Mouse (Mus musculus): ENCODE measurements around the gene Creb3l4.

The Creb3l4 gene

DNA sequence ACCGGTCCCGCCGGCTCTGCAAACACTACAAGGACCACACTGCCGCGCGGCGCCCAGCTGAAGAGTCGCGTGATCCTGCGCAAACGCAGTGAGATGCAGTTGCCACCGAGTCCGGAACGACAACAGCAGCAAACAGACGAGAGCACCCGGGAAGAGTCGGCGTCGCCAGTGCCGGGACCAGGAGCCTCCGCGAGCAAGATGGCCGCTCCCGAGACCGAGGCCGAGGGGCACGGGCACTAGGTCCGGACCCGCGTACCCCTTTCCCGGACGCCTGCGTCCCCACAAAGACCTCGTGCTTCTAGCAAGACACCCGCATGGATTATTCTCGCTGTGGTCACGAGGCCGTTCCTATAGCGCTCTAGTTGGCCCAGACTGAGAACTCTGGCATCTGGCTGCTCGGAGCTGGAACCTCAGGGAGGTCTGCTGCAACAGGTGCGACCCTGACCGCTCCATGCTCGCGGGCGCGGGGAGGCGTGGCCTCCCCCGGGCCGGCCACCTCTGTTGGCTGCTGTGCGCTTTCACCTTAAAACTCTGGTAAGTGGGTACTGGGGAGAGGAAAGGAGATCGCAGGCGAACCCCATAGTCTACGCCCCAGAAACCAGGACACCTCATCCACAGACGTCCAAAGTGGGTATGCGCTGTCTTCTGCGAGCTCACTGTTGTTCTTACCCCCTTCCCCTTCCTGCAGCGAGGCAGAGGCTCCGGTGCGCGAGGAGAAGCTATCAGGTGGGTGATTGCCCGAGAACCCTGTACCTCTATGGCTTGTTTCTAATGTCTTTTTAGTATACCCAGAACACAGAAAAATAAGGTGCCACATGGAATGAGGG is 11.6 kb downstream of the Creb3l4 start, which contains the start of gene Jtb:
TSS of gene Jtb (plus strand) at position 91 of the 827 bp plus-strand sequence.
- peak; percentile 91 to 93 for DNase-seq (ENCODE audit: low spot score in 2 of 2)

DNA sequence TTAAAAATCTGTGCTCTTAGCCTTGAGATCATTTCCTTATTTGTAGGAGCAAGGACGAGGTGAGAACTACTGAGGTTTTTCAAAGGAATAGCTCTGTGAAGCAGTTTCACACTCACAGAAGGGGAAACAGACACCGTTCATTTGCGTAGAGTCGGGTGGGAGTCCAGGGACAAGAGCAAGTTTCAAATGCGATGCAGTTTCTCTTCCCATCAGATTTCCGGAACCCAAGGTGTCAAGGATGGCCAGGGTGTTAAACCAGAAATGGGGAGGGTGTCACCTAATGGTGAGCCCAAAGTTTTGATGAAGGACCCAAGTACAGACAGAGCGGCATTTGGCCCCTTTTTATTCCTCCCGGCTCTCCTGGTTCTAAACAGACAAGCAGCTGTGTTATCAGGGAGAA is 12.2 kb downstream of the Creb3l4 start:
- DNase-seq (ENCODE audit: low spot score in 2 of 2): no peak

DNA sequence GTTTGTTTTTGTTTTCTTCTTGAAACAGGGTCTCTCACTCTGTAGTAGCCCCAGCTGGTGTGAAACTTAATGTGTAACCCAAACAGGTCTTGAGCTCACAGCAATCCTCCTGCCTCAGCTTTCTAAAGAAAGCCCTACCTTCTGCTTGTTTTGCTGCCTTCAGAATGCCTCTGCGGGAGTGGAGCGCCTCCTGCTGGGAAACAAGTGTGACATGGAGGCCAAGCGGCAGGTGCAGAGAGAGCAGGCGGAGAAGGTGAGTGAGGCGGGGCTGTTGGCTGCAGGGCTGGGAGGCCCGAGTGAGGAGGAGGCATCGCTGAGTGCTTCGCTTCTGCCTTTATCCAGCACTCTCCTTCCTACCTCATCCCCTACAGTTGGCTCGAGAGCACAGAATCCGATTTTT is 19.0 kb downstream of the Creb3l4 start:
- DNase-seq (ENCODE audit: low spot score in 2 of 2): no peak

DNA sequence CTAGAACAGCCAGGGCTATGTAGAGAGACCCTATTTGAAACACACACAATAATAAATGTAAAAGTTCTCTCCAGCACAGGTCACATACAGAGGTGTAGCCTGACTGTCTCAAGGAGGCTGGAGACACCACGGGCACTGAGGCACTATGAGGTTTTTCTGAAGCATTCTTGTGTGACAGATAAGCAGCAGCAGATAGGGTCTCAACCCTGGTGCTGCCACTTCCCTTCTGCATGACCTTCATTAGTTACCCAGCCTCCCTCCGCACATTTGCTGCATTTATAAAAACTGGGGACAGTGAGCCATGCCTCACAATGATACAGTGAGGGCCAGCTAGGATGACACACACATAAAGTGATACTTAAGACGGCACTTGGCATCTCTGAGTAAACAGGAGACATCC is 20.4 kb downstream of the Creb3l4 start:
- DNase-seq (ENCODE audit: low spot score in 2 of 2): no peak

DNA sequence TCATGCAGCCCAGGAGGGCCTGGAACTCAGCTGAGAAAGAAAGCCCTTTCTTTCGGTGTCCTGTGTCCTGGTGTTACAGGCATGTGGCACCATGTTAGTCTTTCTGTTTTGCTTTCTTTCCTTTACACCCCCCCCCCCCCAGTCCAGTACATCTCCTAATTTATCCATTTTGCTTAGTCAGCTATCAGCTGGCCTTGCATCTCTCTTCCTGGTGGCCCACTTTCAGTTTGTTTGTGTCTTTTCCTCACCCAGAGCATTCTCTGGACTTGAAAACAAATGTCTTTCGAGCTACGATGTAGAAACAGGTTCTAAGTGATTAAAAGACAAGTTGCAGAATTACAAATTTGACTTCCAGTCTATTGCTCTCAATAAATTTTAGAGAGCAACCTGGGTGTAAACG is 20.9 kb downstream of the Creb3l4 start:
- DNase-seq (ENCODE audit: low spot score in 2 of 2): no peak

DNA sequence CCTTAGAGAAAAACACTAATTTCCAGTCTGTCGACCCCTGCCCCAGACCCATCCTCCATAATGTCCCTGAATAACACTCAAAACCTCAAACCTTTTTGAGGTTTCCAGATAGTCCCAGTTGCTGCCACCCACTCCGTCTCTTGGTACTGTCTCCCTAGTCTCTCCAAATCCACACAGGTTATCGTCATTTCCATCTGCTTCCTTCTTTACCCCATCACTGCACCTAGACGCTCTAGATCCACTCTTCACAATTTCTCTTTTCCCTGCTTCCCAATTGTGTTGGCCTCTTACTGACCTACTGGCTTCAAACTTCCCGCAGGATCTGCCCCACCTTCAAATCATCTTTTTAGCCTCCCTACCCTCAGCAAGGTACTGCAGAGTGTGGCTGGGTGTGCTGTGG is 22.2 kb downstream of the Creb3l4 start:
- no peak for DNase-seq (ENCODE audit: low spot score in 2 of 2)

DNA sequence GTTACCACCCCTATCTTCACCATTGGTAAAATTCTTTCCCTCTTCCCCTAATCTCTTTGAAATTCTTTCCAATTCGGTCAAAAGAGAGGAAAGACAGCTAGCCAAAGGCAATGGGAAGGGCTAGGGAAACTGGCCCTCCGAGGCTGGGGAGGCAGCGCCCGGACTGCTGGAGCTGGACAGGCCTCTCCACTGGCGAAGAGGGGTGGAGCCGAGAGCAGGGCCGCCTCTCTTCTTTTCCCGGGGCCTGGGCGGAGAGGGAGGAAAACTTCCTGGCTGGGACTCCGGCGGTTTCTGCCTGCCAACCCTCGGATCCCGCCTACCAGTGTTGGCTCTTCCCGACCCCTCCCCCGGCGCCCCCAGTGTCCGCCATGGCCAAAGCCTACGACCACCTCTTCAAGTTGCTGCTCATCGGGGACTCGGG is 22.8 kb downstream of the Creb3l4 start:
- DNase-seq (ENCODE audit: low spot score in 2 of 2): peak in 1 of 2 experiments; percentile 25

DNA sequence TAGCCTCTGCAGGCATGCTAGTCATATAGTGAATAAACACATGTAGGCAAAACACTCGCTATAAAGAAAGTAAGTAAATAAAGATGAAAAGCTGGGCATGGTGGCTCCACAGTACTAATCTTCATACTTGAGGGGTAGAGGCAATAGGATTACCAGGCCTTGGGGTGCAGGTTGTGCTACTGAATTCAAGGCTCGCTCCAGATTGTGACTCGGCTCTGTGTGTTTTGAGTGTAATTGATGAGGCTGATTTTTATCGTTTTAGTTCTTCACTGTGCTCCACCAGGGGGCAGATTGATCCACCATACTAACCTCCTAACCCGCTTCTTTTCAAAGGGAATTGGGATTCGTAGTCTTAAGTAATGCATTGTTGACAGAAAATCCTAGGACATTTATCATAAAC is 23.2 kb downstream of the Creb3l4 start:
- peak in 1 of 2 experiments; percentile 30 for DNase-seq (ENCODE audit: low spot score in 2 of 2)

DNA sequence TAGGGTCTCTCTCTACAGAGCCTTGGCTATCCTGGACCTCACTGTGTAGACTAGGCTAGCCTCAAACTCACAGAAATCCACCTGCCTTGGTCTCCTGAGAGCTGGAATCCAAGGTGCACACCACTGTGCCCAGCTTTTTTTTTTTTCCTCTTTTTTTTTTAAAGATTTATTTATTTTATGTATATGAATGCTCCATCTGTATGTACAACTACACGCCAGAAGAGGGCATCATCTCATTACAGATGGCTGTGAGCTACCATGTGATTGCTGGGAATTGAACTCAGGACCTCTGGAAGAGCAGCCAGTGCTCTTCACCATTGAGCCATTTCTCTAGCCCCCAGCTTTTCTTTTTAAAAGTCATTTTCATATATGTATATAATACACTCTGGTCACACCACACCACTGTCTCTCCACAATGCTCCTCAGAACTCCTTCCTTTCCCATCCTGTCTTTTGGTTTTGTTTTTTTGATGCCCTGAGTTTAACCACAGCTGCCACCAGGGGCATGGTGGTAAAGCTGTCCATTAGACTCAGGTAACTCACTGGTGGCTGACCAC is 27.4 kb downstream of the Creb3l4 start:
- no peak for DNase-seq (ENCODE audit: low spot score in 2 of 2)

DNA sequence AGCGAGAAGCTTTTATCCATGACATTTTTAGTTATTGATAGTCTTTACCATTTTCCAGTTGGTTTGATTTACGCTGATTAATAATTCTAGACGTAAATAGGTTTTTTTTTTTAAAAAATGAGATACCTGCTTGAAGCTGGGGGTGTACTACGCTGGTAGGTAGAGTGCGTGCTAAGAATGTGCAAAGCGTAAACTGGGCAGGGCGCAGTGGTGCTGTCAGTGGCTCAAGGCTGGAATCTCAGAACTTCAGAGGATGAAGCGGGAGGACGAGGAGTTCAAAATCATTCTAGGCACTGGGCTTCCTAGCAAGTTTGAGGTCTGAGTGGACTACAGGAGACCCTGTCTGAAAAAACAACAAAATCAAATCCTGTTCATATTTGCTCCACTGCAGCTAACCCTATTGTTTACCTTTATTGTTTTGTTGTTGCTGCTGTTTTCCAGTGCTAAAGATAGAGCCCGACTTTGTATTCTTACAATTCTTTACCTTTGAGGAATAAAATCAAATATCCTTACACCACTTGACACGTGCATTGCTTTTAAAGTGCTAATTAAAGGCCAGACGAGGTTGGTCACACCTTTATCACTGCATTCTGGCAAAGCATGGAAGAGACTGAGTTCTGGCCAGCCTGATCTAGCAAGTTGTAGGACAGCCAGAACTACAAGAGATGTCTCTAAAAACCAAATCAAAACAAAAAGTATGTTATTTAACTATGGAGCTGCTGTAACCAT is 29.2 kb downstream of the Creb3l4 start:
- DNase-seq (ENCODE audit: low spot score in 2 of 2): peak in 1 of 2 experiments; percentile 20

DNA sequence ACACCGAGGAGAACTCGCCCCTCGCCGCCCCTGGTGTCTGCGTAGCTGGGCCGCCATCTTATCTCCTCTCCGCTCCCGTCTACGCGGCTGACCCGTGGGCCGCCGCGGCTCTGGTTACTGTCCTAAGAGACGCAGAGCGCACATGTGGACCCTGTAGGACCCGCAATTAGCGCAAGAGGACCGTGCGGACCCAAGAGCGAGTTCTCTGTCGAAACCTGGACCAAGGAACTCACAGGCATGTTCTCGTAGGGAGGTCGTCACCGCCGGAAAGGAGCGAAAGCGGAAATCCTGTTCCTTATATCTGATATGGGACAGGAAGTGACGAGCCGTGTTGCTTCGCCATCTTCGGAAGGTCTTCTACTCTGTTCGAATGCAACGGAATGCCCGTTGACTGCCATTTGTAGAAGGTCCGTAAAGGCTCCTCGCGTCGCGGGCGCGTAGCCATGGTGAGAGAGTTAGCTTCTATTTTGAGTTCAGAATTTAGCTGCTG is 29.9 kb downstream of the Creb3l4 start, which contains the start of the genes Rps27 and Rab13:
TSS of gene Rps27 (minus strand) at position 275 of the 490 bp plus-strand sequence.
TSS of gene Rab13 (plus strand) at position 319 of the 490 bp plus-strand sequence.
- peak; percentile 87 to 89 for DNase-seq (ENCODE audit: low spot score in 2 of 2)

DNA sequence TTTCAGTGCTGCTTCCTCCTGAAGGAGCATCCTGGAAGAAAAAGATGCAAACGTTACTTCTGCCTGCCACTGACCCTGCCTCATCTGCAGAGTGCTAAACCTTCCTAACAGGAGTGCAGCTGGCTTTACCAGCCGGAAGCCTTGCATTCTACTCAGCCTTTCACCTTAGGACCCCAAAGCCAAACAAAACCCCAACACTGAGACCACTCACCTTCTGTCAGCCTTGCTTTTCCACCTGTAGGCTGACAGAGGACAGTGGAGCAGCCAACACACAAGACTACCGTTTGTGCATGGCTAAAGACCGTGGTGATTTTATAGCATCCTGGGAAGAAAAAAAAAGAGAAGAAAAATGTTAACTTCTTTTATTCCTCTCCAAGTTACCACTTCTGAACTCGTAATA is 30.6 kb downstream of the Creb3l4 start:
- DNase-seq (ENCODE audit: low spot score in 2 of 2): no peak

DNA sequence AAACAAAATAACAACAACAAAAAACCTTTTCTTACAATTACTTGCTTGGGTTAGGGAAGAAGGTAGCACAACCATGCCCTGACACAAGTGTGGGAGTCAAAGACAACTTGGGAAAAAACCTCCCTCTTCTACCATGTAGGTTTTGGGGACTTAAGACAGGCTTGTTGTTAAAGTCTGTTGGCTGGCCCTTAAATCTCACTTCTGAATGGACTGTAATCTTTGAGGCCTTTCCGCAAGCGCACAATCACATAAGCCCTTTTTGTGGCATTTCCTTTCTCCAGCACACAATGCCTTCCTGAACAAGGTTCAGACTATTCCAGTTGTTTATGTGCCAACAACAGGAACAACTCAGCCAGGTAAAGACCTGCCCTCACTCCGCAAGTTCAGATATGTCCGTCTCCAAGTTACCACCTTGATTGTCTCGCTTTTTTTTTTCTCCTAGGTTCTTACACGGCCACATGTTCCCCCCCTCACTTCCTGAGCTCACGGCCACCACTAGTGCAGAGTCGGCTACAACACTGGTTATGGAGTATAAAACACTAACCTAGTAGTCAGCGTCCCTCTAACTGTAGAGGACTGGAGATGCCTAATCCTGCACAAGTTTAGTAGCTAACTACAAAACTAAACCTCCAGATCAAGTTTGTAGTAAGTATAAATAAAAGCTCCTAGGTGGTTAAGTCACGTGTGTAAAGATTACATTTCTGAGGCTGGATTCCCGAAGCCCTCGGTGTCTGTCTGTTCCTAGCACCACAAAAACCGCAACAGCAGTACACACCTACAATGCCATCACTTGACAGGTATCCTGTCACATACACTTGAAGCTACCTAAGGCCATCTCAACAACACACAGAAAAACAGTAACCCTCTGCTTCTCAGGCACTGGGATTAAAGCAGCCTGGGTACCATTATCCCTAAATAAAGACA is 31.6 kb downstream of the Creb3l4 start:
- no peak for DNase-seq (ENCODE audit: low spot score in 2 of 2)

DNA sequence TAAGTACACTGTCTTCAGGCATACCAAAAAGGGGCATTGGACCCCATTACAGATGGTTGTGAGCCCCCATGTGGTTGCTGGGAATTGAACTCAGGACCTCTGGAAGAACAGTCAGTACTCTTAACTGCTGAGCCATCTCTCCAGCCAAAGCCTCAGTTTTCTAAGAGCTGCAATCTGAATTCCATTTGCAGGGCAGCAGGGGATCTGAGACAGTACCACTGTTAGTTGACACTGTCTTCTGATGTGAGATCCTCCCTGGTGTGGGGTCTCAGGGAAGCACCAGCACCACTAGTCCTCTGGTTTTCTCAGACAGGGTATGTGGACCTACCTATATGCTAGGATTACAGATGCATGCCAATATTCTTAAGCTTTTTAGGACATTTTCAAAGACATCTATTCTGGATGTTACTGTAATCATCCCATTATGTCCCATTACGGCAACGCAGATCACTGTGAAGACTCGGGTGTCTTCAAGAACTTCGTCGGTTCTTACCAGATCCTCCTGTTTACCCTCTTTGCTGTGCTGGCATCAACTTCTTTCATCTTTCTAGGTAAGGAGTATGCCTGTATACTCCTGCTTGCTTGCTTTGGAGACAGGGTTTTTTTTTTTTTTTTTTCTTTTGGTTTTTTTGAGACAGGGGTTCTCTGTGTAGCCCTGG is 33.3 kb downstream of the Creb3l4 start:
- DNase-seq (ENCODE audit: low spot score in 2 of 2): no peak

DNA sequence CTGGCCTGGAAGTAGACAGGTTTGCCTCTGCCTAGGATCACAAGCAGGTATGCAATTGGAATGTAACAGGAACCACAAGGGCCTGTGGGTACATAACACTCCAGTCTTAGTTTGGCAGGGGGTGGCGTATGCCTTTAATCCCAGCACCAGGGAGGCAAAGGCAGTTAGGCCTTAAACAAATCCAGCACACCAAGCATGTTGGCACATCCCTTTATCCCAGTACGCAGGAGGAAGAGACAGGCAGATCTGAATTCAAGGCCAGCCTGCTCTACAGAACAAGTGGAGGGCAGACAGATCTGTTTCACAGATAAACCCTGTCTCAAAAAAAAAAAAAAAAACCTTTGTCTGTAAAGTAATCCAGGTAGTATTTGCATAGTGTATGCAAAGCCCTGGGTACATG is 34.6 kb downstream of the Creb3l4 start:
- no peak for DNase-seq (ENCODE audit: low spot score in 2 of 2)

DNA sequence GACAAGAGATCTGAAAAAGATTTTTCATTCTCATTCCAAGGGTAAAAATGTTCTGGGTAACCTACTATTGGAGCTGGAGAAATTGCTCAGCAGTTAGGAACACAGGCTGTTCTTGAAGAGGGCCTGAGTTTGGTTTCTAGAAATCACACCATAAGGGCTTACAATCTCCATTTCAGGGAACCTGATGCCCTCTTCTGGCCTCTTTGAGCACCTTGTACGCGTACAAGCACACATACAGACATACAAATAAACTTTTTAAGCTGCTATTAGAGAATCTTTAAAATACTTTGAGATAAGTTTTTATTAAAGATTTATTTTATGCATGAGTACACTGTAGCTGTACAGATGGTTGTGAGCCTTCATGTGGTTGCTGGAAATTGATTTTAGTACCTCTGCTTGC is 38.7 kb downstream of the Creb3l4 start:
- no peak for DNase-seq (ENCODE audit: low spot score in 2 of 2)

DNA sequence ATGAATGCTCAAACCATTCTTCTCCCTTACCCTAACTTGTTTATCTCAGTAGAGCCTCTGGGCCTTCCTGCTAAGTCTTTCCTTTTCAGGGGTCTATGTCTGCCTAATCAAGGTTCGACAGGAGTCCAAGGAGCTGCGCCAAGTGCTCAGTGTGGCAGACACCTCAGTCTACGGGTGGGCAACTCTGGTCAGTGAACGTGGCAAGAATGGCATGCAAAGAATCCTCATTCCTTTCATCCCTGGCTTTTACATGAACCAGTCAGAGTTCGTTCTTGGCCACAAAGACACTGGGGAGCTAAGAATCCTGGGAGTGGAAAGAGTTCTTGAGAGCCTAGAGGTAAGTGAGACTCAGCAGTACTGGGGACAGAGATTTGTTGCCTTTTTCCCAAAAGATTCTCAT is 39.7 kb downstream of the Creb3l4 start:
- DNase-seq (ENCODE audit: low spot score in 2 of 2): no peak

DNA sequence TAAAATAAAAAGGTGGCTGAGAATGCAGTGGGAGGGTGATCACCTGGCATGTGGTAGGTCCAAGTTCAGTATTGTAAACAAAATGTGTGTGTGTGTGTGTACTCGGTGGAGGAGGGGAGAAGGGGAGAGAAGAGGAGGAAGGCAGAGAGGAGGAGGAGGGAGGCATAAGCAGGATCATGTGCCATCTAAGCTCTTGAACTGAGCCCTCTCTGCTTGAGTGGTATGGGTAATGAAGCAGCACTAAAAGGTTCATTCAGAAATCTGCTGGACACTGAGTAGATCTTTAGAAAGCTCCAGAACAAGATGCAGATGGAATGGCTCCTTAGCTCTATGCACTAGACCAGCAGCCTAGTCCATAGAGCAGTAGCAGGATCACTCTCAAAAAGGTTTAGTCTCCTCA is 40.4 kb downstream of the Creb3l4 start:
- no peak for DNase-seq (ENCODE audit: low spot score in 2 of 2)

DNA sequence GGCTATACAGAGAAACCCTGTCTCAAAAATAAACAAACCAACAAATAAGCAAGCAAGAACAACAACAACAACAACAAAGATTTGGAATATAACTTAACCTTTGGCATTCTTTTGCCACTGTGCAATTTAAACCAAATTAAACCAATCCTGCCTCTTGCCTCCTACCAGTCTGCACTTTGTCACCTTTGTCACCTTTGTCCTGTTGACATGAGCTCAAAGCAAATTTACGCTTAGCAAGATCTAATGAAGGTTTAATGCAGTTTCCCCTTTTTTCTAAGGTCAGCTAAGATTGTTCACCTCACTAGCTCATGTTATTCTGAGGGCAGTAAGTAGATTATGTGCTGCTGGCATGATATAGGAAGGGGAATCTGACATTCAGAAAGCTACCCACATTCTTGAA is 45.8 kb downstream of the Creb3l4 start:
- no peak for DNase-seq (ENCODE audit: low spot score in 2 of 2)

DNA sequence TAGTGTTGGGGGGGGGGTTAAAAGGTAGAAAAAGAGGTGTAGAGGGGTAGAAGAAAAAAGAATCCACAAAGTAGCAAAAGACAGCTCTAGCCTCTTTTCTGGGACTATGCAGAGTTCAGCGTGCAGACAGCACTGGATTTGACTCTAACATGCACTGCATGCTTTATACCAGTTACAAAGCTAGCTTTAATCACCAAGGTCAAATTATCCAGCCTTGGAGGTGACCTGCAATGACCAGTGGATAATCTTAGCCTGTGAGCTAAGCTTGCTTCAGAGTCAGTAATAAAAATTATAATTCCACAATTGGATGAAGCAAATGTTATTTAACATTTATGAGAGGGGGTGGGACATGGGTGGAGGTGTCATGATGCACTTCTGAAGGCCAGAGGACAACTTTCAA is 47.7 kb downstream of the Creb3l4 start:
- DNase-seq (ENCODE audit: low spot score in 2 of 2): no peak

DNA sequence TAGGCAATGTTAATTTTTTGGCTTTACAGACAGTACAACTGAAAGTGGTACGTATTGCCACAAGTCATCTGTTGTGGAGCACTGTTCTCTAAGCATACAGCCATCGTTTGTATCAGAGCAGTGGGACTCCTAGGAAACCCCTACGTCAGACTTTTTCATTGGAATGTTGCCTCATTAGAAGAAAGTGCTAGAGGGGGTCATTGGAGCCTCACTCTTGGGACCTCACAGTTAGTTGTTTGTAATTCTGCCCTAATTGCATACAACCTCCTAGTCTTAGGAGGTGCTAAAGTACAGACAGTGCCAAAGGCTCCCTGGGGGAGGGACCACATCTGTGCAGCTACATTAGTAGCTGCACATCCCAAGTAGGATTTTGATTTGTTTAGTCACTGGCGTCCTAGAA is 48.6 kb downstream of the Creb3l4 start:
- DNase-seq (ENCODE audit: low spot score in 2 of 2): no peak

Measured in frontal cortex, postnatal 14 days (tissue).